Mouse (Mus musculus): ENCODE data around the gene Pphln1.

Gene Pphln1

GRCm38 (mm10) chr15:93510690-93511336 lies 112.7 kb downstream of the Pphln1 start:
- no peak for DNase-seq

GRCm38 (mm10) chr15:93512437-93512836 lies 114.3 kb downstream of the Pphln1 start:
- no peak for DNase-seq

- peak in 1 of 2 experiments; percentile 17 for DNase-seq
Observed at GRCm38 (mm10) chr15:93513939-93514341, 115.8 kb downstream of the Pphln1 start.

GRCm38 (mm10) chr15:93515316-93515715 lies 117.2 kb downstream of the Pphln1 start:
- no peak for DNase-seq

- no peak for DNase-seq
Observed at GRCm38 (mm10) chr15:93517022-93517565, 118.9 kb downstream of the Pphln1 start.

- no peak for DNase-seq
Observed at GRCm38 (mm10) chr15:93518143-93518902, 120.2 kb downstream of the Pphln1 start.

GRCm38 (mm10) chr15:93518941-93519835 lies 121.0 kb downstream of the Pphln1 start:
- DNase-seq: peak; percentile 77 to 86

GRCm38 (mm10) chr15:93519836-93520826 lies 122.0 kb downstream of the Pphln1 start:
- DNase-seq: no peak

GRCm38 (mm10) chr15:93521088-93521786 lies 123.1 kb downstream of the Pphln1 start:
- no peak for DNase-seq

- no peak for DNase-seq
Observed at GRCm38 (mm10) chr15:93521787-93522180, 123.6 kb downstream of the Pphln1 start.

GRCm38 (mm10) chr15:93525305-93525917 lies 127.3 kb downstream of the Pphln1 start:
- no peak for DNase-seq

- DNase-seq: no peak
Observed at GRCm38 (mm10) chr15:93529831-93530702, 131.9 kb downstream of the Pphln1 start.

GRCm38 (mm10) chr15:93530703-93531032 lies 132.5 kb downstream of the Pphln1 start:
- no peak for DNase-seq

- no peak for DNase-seq
Observed at GRCm38 (mm10) chr15:93536191-93536590, 138.0 kb downstream of the Pphln1 start.

GRCm38 (mm10) chr15:93537745-93538144 lies 139.6 kb downstream of the Pphln1 start:
- DNase-seq: no peak

GRCm38 (mm10) chr15:93538551-93539205 lies 140.5 kb downstream of the Pphln1 start:
- DNase-seq: no peak

- no peak for DNase-seq
Observed at GRCm38 (mm10) chr15:93539415-93539814, 141.3 kb downstream of the Pphln1 start.

Data from cerebellum, postnatal 25 days (tissue).